In genomic region chr5:142909576-142910278, GRCm38 (mm10) we compare ENCODE assay signal across 8 mouse cellular contexts. TPM values are rescaled to one million over a fixed set of nuclear protein-coding genes. Genes with fewer than 3 reads are reported as not detected.
DNase-seq lines count a peak whose midpoint lies in the region; ATAC-seq lines count a peak whose summit lies in the region.

No protein-coding gene starts in this region.

- peaks cover 39% of the 10 kb centered on the region for H3K4me1 ChIP-seq in limb, embryonic 10.5 days
- peaks cover 18% of the 10 kb centered on the region for H3K4me1 ChIP-seq in midbrain, embryonic 11.5 days (ENCODE audit: control insufficient read depth, insufficient read depth, low read length)

- H3K27ac ChIP-seq in limb, embryonic 10.5 days: peak overlapping the region; percentile 100
- peak overlapping the region; percentile 5; the same call in 1 of the 2 replicates for H3K27ac ChIP-seq in midbrain, embryonic 11.5 days (ENCODE audit: low read depth, low read length)

- 0 out of 2 replicates have a peak, but pooled peaks have one; percentile 5 for ATAC-seq in common myeloid progenitor, adult 5-6 weeks (replicated peaks; ENCODE audit: low read depth, poor library complexity, severe bottlenecking)
- ATAC-seq in midbrain, embryonic 11.5 days (ENCODE audit: low FRiP score): no peak

- intact Hi-C loops in heart, postnatal 36 days (cut with DNase I): no loop called here

- H3K36me3 ChIP-seq in limb, embryonic 10.5 days: peaks cover 14% of the 10 kb centered on the region
- peaks cover 7% of the 10 kb centered on the region for H3K36me3 ChIP-seq in midbrain, embryonic 11.5 days (ENCODE audit: control insufficient read depth, insufficient read depth, low read length)

- no peak overlapping the region for H3K4me2 ChIP-seq in midbrain, embryonic 11.5 days

- H3K27me3 ChIP-seq in limb, embryonic 10.5 days (ENCODE audit: low read depth, poor library complexity, severe bottlenecking): peaks cover 18% of the 10 kb centered on the region; the same call in 1 of the 2 replicates
- no peaks in the 10 kb centered on the region for H3K27me3 ChIP-seq in midbrain, embryonic 11.5 days (ENCODE audit: control insufficient read depth, insufficient read depth, low read length)

- H3K9me3 ChIP-seq in limb, embryonic 10.5 days (replicated peaks): no peaks in the 10 kb centered on the region
- H3K9me3 ChIP-seq in midbrain, embryonic 11.5 days (ENCODE audit: control insufficient read depth, low read length): no peaks in the 10 kb centered on the region

- no peak overlapping the region for H3K4me3 ChIP-seq in limb, embryonic 10.5 days
- H3K4me3 ChIP-seq in midbrain, embryonic 11.5 days (ENCODE audit: low read depth, low read length): no peak overlapping the region

- 53% methylated on average over 8 of the region's 8 CpGs for WGBS in limb, embryonic 10.5 days
- WGBS in midbrain, embryonic 11.5 days: 66% methylated on average over 8 of the region's 8 CpGs

- DNase-seq in layer of hippocampus, adult 9-11 months: peak; percentile 69
- DNase-seq in layer of hippocampus, adult 8-10 months (ENCODE audit: low spot score in 2 of 2): no peak
- DNase-seq in heart, postnatal 36 days: peak; percentile 62 to 74
- no peak for DNase-seq in limb, embryonic 10.5 days (ENCODE audit: low spot score)
- no peak for DNase-seq in midbrain, embryonic 11.5 days (ENCODE audit: low spot score, missing footprints)
- DNase-seq in yolk sac, embryonic 10.5 days (ENCODE audit: low spot score): peak; percentile 84
- DNase-seq in left cerebral cortex, adult 18-20 months (ENCODE audit: low spot score in 2 of 2): no peak

- no peak overlapping the region for H3K9ac ChIP-seq in midbrain, embryonic 11.5 days (ENCODE audit: low read length)

RNA-seq across cellular contexts. Expression of gene Actb, which starts 3.2 kb away (rescaled TPM):
- 1,000 to 10,000 TPM; 2,836 to 3,420 (median 3,105) TPM for total RNA-seq in layer of hippocampus, adult 8-10 months (2022)
- total RNA-seq in common myeloid progenitor, adult 5-6 weeks (2017): 1,770 and 1,788 TPM in 2 replicates
- 100 to 1,000 TPM; 707 to 812 TPM for total RNA-seq in heart, postnatal 36 days (2021)
- 13,950 and 14,682 TPM in 2 replicates for polyA plus RNA-seq in limb, embryonic 10.5 days (2016; fragmentation: Nextera tagmentation; extraction: Ambion mirVana)
- 14,142 and 15,094 TPM in 2 replicates for polyA plus RNA-seq in midbrain, embryonic 11.5 days (2014; fragmentation: Nextera tagmentation; extraction: Ambion mirVana)
- total RNA-seq in left cerebral cortex, adult 18-20 months (2021): 1,000 to 10,000 TPM; 2,346 to 2,379 TPM

RNA-seq across cellular contexts. Expression of gene Fbxl18, which starts 14.5 kb away (rescaled TPM):
- total RNA-seq in layer of hippocampus, adult 8-10 months (2022): 10 to 100 TPM; 32.3 to 41.1 (median 33.8) TPM
- total RNA-seq in common myeloid progenitor, adult 5-6 weeks (2017): 2.0 and 3.9 TPM in 2 replicates
- total RNA-seq in heart, postnatal 36 days (2021): 1 to 10 TPM; 5.3 to 6.5 TPM
- 20.9 and 22.8 TPM in 2 replicates for polyA plus RNA-seq in limb, embryonic 10.5 days (2016; fragmentation: Nextera tagmentation; extraction: Ambion mirVana)
- polyA plus RNA-seq in midbrain, embryonic 11.5 days (2014; fragmentation: Nextera tagmentation; extraction: Ambion mirVana): 10.5 and 11.8 TPM in 2 replicates
- total RNA-seq in left cerebral cortex, adult 18-20 months (2021): 10 to 100 TPM; 28.7 to 28.8 TPM

RNA-seq across cellular contexts. Expression of gene Fscn1, which starts 50.4 kb away (rescaled TPM):
- 100 to 1,000 TPM; 150 to 174 (median 163) TPM for total RNA-seq in layer of hippocampus, adult 8-10 months (2022)
- 0.64 TPM in 1 of 2 replicates, not detected in the other for total RNA-seq in common myeloid progenitor, adult 5-6 weeks (2017)
- total RNA-seq in heart, postnatal 36 days (2021): 10 to 100 TPM; 26.5 to 37.6 TPM
- 806 and 864 TPM in 2 replicates for polyA plus RNA-seq in limb, embryonic 10.5 days (2016; fragmentation: Nextera tagmentation; extraction: Ambion mirVana)
- polyA plus RNA-seq in midbrain, embryonic 11.5 days (2014; fragmentation: Nextera tagmentation; extraction: Ambion mirVana): 566 and 605 TPM in 2 replicates
- 100 to 1,000 TPM; 280 to 311 TPM for total RNA-seq in left cerebral cortex, adult 18-20 months (2021)

Comparison
In these comparisons a context has a peak if more than half of its experiments do, and no peak if none do; other contexts are left out.
1. DNase-seq: peak in layer of hippocampus, adult 9-11 months (single experiment), heart, postnatal 36 days (2 of 2) and yolk sac, embryonic 10.5 days (single experiment); none in layer of hippocampus, adult 8-10 months (0 of 2), limb, embryonic 10.5 days (single experiment), midbrain, embryonic 11.5 days (single experiment) and left cerebral cortex, adult 18-20 months (0 of 2).
2. RNA of gene Fscn1, which starts 50.4 kb away (total RNA-seq): 280 to 311 TPM in left cerebral cortex, adult 18-20 months, 150 to 174 TPM in layer of hippocampus, adult 8-10 months and 26.5 to 37.6 TPM in heart, postnatal 36 days; 0.64 TPM in common myeloid progenitor, adult 5-6 weeks; every median in the first group is over 10 times any median in the second.